Mouse (Mus musculus): ENCODE results near the gene Tmem256. TPM values are rescaled to one million over a fixed set of nuclear protein-coding genes. Genes with fewer than 3 reads are reported as not detected.

Tmem256 gene
- polyA plus RNA-seq, 1 experiment from 2014 or later, result 584 TPM

- Histone ChIP-seq H3K27ac (ENCODE audit: low read depth, low read length) (no peak overlapping the region), H3K4me1 (replicated peaks; ENCODE audit: control insufficient read depth, insufficient read depth, low read length) (no peaks in the 10 kb centered on the region), H3K27me3 (replicated peaks; ENCODE audit: control insufficient read depth, insufficient read depth, low read length) (no peaks in the 10 kb centered on the region), H3K9ac (ENCODE audit: low read depth, low read length) (no peak overlapping the region), H3K4me2 (replicated peaks; ENCODE audit: low read depth) (no peak overlapping the region), H3K36me3 (ENCODE audit: control insufficient read depth, insufficient read depth) (no peaks in the 10 kb centered on the region), H3K9me3 (ENCODE audit: control insufficient read depth) (no peaks in the 10 kb centered on the region), H3K4me3 (ENCODE audit: low read depth, low read length) (no peak overlapping the region)
- no peak for ATAC-seq
- TF ChIP-seq CTCF (IDR thresholded peaks at IDR 0.05; ENCODE audit: low read depth), result 0 out of 2 replicates have a peak, but pooled peaks have one; percentile 16
Measured at GRCm38 (mm10) chr11:69810280-69810679, 28.0 kb upstream of the Tmem256 start.

DNA sequence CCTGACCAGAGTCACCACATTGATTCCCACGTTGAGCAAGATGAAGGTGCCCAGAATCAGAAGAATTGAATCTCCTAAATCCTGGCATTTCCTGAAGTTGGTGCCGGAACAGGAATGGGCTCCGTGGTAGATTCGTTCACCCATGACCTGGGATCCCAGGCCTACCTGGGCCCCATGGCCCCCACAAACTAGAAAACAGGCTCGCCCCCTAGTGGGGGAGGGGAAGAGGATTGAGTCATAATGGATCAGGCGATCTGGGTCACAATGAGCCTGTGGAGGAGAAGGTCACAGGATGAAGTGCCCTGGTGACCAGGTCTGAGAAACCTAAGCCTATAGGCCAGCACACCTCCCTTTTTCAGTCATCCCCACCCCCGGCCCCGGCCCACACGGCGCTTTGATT is 23.2 kb upstream of the Tmem256 start, which contains the start of gene Gm39566:
Gene Gm39566 (minus strand): TSS at position 144 of the 400 bp plus-strand sequence.
- ATAC-seq, result no peak
- WGBS, result 59% methylated on average over 10 of the region's 10 CpGs

DNA sequence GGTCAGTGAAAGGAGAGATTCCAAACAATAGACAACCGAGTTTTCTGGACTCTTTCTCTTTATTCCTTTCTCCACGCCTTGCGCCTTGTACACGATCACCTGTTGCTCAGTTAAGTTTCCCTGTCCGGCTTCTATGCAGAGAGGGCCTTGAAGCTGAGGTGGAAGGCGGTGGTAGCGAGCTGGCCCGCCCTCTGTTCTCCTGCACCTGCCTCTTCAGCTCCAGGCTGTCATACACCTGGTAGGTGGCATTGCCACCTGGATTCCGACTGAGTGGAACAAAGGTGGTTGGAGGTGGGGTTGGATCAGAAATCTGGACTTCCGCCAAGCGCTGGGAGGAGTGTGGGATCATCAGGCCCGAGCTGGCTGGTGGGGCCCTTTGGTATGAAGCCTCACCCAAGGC is 21.8 kb upstream of the Tmem256 start:
- H3K9me3 ChIP-seq (ENCODE audit: control insufficient read depth), result no peaks in the 10 kb centered on the region
- H3K9ac ChIP-seq (ENCODE audit: low read depth, low read length), result no peak overlapping the region
- no peaks in the 10 kb centered on the region for H3K4me1 ChIP-seq (replicated peaks; ENCODE audit: control insufficient read depth, insufficient read depth, low read length)
- no peaks in the 10 kb centered on the region for H3K27me3 ChIP-seq (replicated peaks; ENCODE audit: control insufficient read depth, insufficient read depth, low read length)
- ATAC-seq, result peak; percentile 85
- no peak overlapping the region; the same call in 1 of the 2 replicates for H3K4me2 ChIP-seq (replicated peaks; ENCODE audit: low read depth)
- TF ChIP-seq CTCF (IDR thresholded peaks at IDR 0.05; ENCODE audit: low read depth), result no peak
- 60% methylated on average over 12 of the region's 12 CpGs for WGBS
- no peak overlapping the region for H3K4me3 ChIP-seq (ENCODE audit: low read depth, low read length)
- no peak overlapping the region for H3K27ac ChIP-seq (ENCODE audit: low read depth, low read length)
- no peaks in the 10 kb centered on the region for H3K36me3 ChIP-seq (ENCODE audit: control insufficient read depth, insufficient read depth)

More for the DNA sequence above, 23.2 kb upstream of the Tmem256 start, which contains the start of gene Gm39566:
- Histone ChIP-seq H3K9me3 (ENCODE audit: control insufficient read depth) (no peaks in the 10 kb centered on the region), H3K27me3 (replicated peaks; ENCODE audit: control insufficient read depth, insufficient read depth, low read length) (no peaks in the 10 kb centered on the region), H3K4me1 (replicated peaks; ENCODE audit: control insufficient read depth, insufficient read depth, low read length) (no peaks in the 10 kb centered on the region), H3K27ac (ENCODE audit: low read depth, low read length) (no peak within 1 kb of the TSS), H3K4me2 (replicated peaks; ENCODE audit: low read depth) (no peak within 1 kb of the TSS), H3K36me3 (ENCODE audit: control insufficient read depth, insufficient read depth) (no peaks in the 10 kb centered on the region), H3K9ac (ENCODE audit: low read depth, low read length) (no peak within 1 kb of the TSS), H3K4me3 (ENCODE audit: low read depth, low read length) (no peak within 1 kb of the TSS)
- TF ChIP-seq CTCF (IDR thresholded peaks at IDR 0.05; ENCODE audit: low read depth), result no peak

DNA sequence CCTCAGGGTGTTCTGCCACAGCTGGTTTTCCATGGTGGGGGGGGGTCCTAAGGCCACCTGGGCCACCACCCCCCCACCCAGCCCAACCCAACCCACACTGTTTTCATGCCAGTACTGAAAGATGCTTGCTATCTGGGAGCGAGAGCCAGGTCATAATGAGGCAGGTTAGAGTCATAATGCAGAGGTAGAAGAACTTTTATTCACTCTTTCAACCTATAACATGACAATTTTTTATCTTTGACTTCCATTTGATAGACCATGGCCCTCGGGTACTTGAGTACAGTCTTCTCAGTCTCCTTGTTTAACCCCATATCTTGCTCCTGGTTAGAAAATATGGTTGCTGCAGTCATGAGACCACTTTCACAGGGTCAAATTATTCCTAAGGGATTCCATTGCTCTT is 19.9 kb upstream of the Tmem256 start, which contains the start of gene Spem2:
Gene Spem2 (minus strand): TSS at position 101 of the 400 bp plus-strand sequence.
- Histone ChIP-seq H3K36me3 (ENCODE audit: control insufficient read depth, insufficient read depth) (no peaks in the 10 kb centered on the region), H3K27me3 (replicated peaks; ENCODE audit: control insufficient read depth, insufficient read depth, low read length) (no peaks in the 10 kb centered on the region), H3K4me3 (ENCODE audit: low read depth, low read length) (no peak within 1 kb of the TSS), H3K9ac (ENCODE audit: low read depth, low read length) (no peak within 1 kb of the TSS), H3K27ac (ENCODE audit: low read depth, low read length) (no peak within 1 kb of the TSS), H3K4me2 (replicated peaks; ENCODE audit: low read depth) (no peak within 1 kb of the TSS), H3K4me1 (replicated peaks; ENCODE audit: control insufficient read depth, insufficient read depth, low read length) (no peaks in the 10 kb centered on the region), H3K9me3 (ENCODE audit: control insufficient read depth) (no peaks in the 10 kb centered on the region)
- TF ChIP-seq CTCF (IDR thresholded peaks at IDR 0.05; ENCODE audit: low read depth), result no peak
- WGBS, result 83% methylated on average over 2 of the region's 2 CpGs
- no peak for ATAC-seq

- Histone ChIP-seq H3K9me3 (ENCODE audit: control insufficient read depth) (no peaks in the 10 kb centered on the region), H3K36me3 (ENCODE audit: control insufficient read depth, insufficient read depth) (no peaks in the 10 kb centered on the region), H3K4me1 (replicated peaks; ENCODE audit: control insufficient read depth, insufficient read depth, low read length) (no peaks in the 10 kb centered on the region), H3K27ac (ENCODE audit: low read depth, low read length) (no peak overlapping the region), H3K4me2 (replicated peaks; ENCODE audit: low read depth) (no peak overlapping the region), H3K4me3 (ENCODE audit: low read depth, low read length) (no peak overlapping the region), H3K27me3 (replicated peaks; ENCODE audit: control insufficient read depth, insufficient read depth, low read length) (no peaks in the 10 kb centered on the region), H3K9ac (ENCODE audit: low read depth, low read length) (no peak overlapping the region)
- 91% methylated on average over 8 of the region's 8 CpGs for WGBS
- no peak for ATAC-seq
- TF ChIP-seq CTCF (IDR thresholded peaks at IDR 0.05; ENCODE audit: low read depth), result no peak
Measured at GRCm38 (mm10) chr11:69818871-69819270, 19.4 kb upstream of the Tmem256 start.

DNA sequence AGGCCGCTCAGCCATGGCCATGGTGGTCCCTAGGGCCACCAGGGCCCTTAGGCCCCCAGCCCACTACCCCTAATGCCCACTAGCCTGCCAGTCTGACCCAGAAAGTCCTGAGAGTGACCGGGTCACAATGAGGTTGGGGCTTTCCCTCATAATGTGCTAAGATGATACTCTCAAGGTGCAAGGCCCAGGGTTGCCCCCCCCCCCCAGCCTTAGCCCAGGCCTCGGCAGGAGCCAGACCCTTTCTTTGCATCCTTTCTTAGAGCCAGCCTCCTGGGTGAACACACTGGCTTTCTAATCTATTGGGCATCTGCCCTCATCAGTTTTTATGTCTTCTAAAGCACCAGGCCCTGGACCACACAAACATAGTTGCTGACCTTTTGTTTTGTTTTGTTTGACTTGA is 16.2 kb upstream of the Tmem256 start, which contains the start of gene Spem1:
Gene Spem1 (minus strand): TSS at position 101 of the 400 bp plus-strand sequence.
- no peak within 1 kb of the TSS for H3K4me3 ChIP-seq (ENCODE audit: low read depth, low read length)

More for the DNA sequence above, 16.2 kb upstream of the Tmem256 start, which contains the start of gene Spem1:
- H3K4me1 ChIP-seq (replicated peaks; ENCODE audit: control insufficient read depth, insufficient read depth, low read length), result no peaks in the 10 kb centered on the region
- H3K9me3 ChIP-seq (ENCODE audit: control insufficient read depth), result no peaks in the 10 kb centered on the region
- H3K27ac ChIP-seq (ENCODE audit: low read depth, low read length), result no peak within 1 kb of the TSS
- 81% methylated on average over 3 of the region's 3 CpGs for WGBS
- H3K9ac ChIP-seq (ENCODE audit: low read depth, low read length), result no peak within 1 kb of the TSS
- H3K4me2 ChIP-seq (replicated peaks; ENCODE audit: low read depth), result no peak within 1 kb of the TSS
- no peak for TF ChIP-seq CTCF (IDR thresholded peaks at IDR 0.05; ENCODE audit: low read depth)
- H3K36me3 ChIP-seq (ENCODE audit: control insufficient read depth, insufficient read depth), result peaks cover 15% of the 10 kb centered on the region; the same call in 1 of the 2 replicates
- H3K27me3 ChIP-seq (replicated peaks; ENCODE audit: control insufficient read depth, insufficient read depth, low read length), result no peaks in the 10 kb centered on the region
- ATAC-seq, result no peak

All from intestine, postnatal 0 days (tissue).